Mouse (Mus musculus): ENCODE measurements at regions not wholly inside any gene's neighbourhood (a gene's known extent, or its start where the extent isn't known, plus 50 kb on each side); places are given as distances from the start of the nearest gene placed in this dataset.

GRCm38 (mm10) chr12:39921481-39921880, 116.3 kb downstream of the Arl4a start:
- WGBS: 66% methylated on average over 3 of the region's 3 CpGs
- Histone ChIP-seq H3K4me2 (replicated peaks) (no peak overlapping the region), H3K36me3 (no peaks in the 10 kb centered on the region), H3K4me1 (peaks cover 8% of the 10 kb centered on the region), H3K9ac (replicated peaks) (no peak overlapping the region), H3K27me3 (no peaks in the 10 kb centered on the region), H3K9me3 (no peaks in the 10 kb centered on the region), H3K27ac (replicated peaks) (no peak overlapping the region), H3K4me3 (no peak overlapping the region)
- no peak for ATAC-seq (replicated peaks)

- no peak overlapping the region for H3K4me3 ChIP-seq
- no peak overlapping the region for H3K27ac ChIP-seq (replicated peaks)
- no peaks in the 10 kb centered on the region for H3K36me3 ChIP-seq
- peak; percentile 94 for ATAC-seq (replicated peaks)
- no peaks in the 10 kb centered on the region for H3K9me3 ChIP-seq
- H3K4me2 ChIP-seq (replicated peaks): no peak overlapping the region
- 4% methylated on average over 8 of the region's 8 CpGs for WGBS
- peaks cover 8% of the 10 kb centered on the region for H3K4me1 ChIP-seq
- H3K9ac ChIP-seq (replicated peaks): no peak overlapping the region
- H3K27me3 ChIP-seq: no peaks in the 10 kb centered on the region
Observed at GRCm38 (mm10) chr12:39920466-39920913, 117.3 kb downstream of the Arl4a start.

GRCm38 (mm10) chr12:39919909-39920308, 117.9 kb downstream of the Arl4a start:
- WGBS: 57% methylated on average over 2 of the region's 2 CpGs
- Histone ChIP-seq H3K9ac (replicated peaks) (no peak overlapping the region), H3K4me1 (peaks cover 8% of the 10 kb centered on the region), H3K36me3 (no peaks in the 10 kb centered on the region), H3K4me3 (no peak overlapping the region), H3K27ac (replicated peaks) (no peak overlapping the region), H3K27me3 (no peaks in the 10 kb centered on the region), H3K4me2 (replicated peaks) (no peak overlapping the region), H3K9me3 (no peaks in the 10 kb centered on the region)
- no peak for ATAC-seq (replicated peaks)

GRCm38 (mm10) chr12:39888493-39888892, 149.3 kb downstream of the Arl4a start:
- H3K27ac ChIP-seq (replicated peaks): no peak overlapping the region
- H3K4me2 ChIP-seq (replicated peaks): no peak overlapping the region
- H3K4me1 ChIP-seq: peaks cover 5% of the 10 kb centered on the region; the same call in 1 of the 2 replicates
- H3K27me3 ChIP-seq: no peaks in the 10 kb centered on the region
- no peak for ATAC-seq (replicated peaks)
- no peak overlapping the region for H3K9ac ChIP-seq (replicated peaks)
- WGBS: 59% methylated on average over 5 of the region's 5 CpGs
- no peak overlapping the region for H3K4me3 ChIP-seq
- no peaks in the 10 kb centered on the region for H3K36me3 ChIP-seq
- H3K9me3 ChIP-seq: no peaks in the 10 kb centered on the region

GRCm38 (mm10) chr12:39885366-39885765, 152.5 kb downstream of the Arl4a start:
- no peaks in the 10 kb centered on the region for H3K27me3 ChIP-seq
- H3K36me3 ChIP-seq: no peaks in the 10 kb centered on the region
- no peak overlapping the region for H3K9ac ChIP-seq (replicated peaks)
- H3K27ac ChIP-seq (replicated peaks): no peak overlapping the region
- no peak overlapping the region for H3K4me3 ChIP-seq
- H3K4me1 ChIP-seq: peaks cover 5% of the 10 kb centered on the region; the same call in 1 of the 2 replicates
- no peak overlapping the region for H3K4me2 ChIP-seq (replicated peaks)
- peak; percentile 58 for ATAC-seq (replicated peaks)
- WGBS: 13% methylated on average over 3 of the region's 3 CpGs
- no peaks in the 10 kb centered on the region for H3K9me3 ChIP-seq

GRCm38 (mm10) chr12:39880309-39880708, 157.5 kb downstream of the Arl4a start:
- Histone ChIP-seq H3K9me3 (no peaks in the 10 kb centered on the region), H3K4me2 (replicated peaks) (no peak overlapping the region), H3K4me3 (no peak overlapping the region), H3K4me1 (peaks cover under 1% of the 10 kb centered on the region; the same call in 1 of the 2 replicates), H3K27ac (replicated peaks) (no peak overlapping the region), H3K9ac (replicated peaks) (no peak overlapping the region), H3K27me3 (no peaks in the 10 kb centered on the region), H3K36me3 (no peaks in the 10 kb centered on the region)
- no peak for ATAC-seq (replicated peaks)
- WGBS: 87% methylated on average over 1 of the region's 1 CpGs

GRCm38 (mm10) chr12:39873917-39874316, 163.9 kb downstream of the Arl4a start:
- Histone ChIP-seq H3K27ac (replicated peaks) (no peak overlapping the region), H3K4me1 (no peaks in the 10 kb centered on the region), H3K36me3 (no peaks in the 10 kb centered on the region), H3K4me3 (no peak overlapping the region), H3K27me3 (no peaks in the 10 kb centered on the region), H3K9me3 (no peaks in the 10 kb centered on the region), H3K4me2 (replicated peaks) (no peak overlapping the region), H3K9ac (replicated peaks) (no peak overlapping the region)
- no peak for ATAC-seq (replicated peaks)
- WGBS: 93% methylated on average over 6 of the region's 6 CpGs

- Histone ChIP-seq H3K9me3 (no peaks in the 10 kb centered on the region), H3K4me3 (no peak overlapping the region), H3K36me3 (no peaks in the 10 kb centered on the region), H3K4me1 (no peaks in the 10 kb centered on the region), H3K4me2 (replicated peaks) (no peak overlapping the region), H3K9ac (replicated peaks) (no peak overlapping the region), H3K27me3 (no peaks in the 10 kb centered on the region), H3K27ac (replicated peaks) (no peak overlapping the region)
- 79% methylated on average over 1 of the region's 1 CpGs for whole genome bisulfite sequencing
- ATAC-seq (replicated peaks): no peak
Observed at GRCm38 (mm10) chr12:39861797-39862196, 176.0 kb downstream of the Arl4a start.

- H3K36me3 ChIP-seq: no peaks in the 10 kb centered on the region
- no peak overlapping the region for H3K27ac ChIP-seq (replicated peaks)
- H3K4me3 ChIP-seq: no peak overlapping the region
- WGBS: 86% methylated on average over 6 of the region's 6 CpGs
- ATAC-seq (replicated peaks): no peak
- no peak overlapping the region for H3K9ac ChIP-seq (replicated peaks)
- H3K9me3 ChIP-seq: no peaks in the 10 kb centered on the region
- H3K4me1 ChIP-seq: no peaks in the 10 kb centered on the region
- no peaks in the 10 kb centered on the region for H3K27me3 ChIP-seq
- H3K4me2 ChIP-seq (replicated peaks): no peak overlapping the region
Observed at GRCm38 (mm10) chr12:39851610-39852009, 186.2 kb downstream of the Arl4a start.

GRCm38 (mm10) chr12:39849346-39850058, 188.3 kb downstream of the Arl4a start:
- no peak for ATAC-seq (replicated peaks)
- Histone ChIP-seq H3K27me3 (no peaks in the 10 kb centered on the region), H3K4me1 (no peaks in the 10 kb centered on the region), H3K9ac (replicated peaks) (no peak overlapping the region), H3K4me3 (no peak overlapping the region), H3K36me3 (no peaks in the 10 kb centered on the region), H3K4me2 (replicated peaks) (no peak overlapping the region), H3K9me3 (no peaks in the 10 kb centered on the region), H3K27ac (replicated peaks) (no peak overlapping the region)
- WGBS: 45% methylated on average over 3 of the region's 3 CpGs

GRCm38 (mm10) chr12:39840615-39841014, 197.2 kb downstream of the Arl4a start:
- H3K9ac ChIP-seq (replicated peaks): no peak overlapping the region
- no peaks in the 10 kb centered on the region for H3K27me3 ChIP-seq
- H3K4me1 ChIP-seq: no peaks in the 10 kb centered on the region
- no peak overlapping the region for H3K27ac ChIP-seq (replicated peaks)
- ATAC-seq (replicated peaks): no peak
- no peak overlapping the region for H3K4me3 ChIP-seq
- no peaks in the 10 kb centered on the region for H3K9me3 ChIP-seq
- WGBS: 95% methylated on average over 2 of the region's 2 CpGs
- no peaks in the 10 kb centered on the region for H3K36me3 ChIP-seq
- H3K4me2 ChIP-seq (replicated peaks): no peak overlapping the region

- no peaks in the 10 kb centered on the region for H3K27me3 ChIP-seq
- H3K36me3 ChIP-seq: no peaks in the 10 kb centered on the region
- no peak overlapping the region for H3K27ac ChIP-seq (replicated peaks)
- H3K9ac ChIP-seq (replicated peaks): no peak overlapping the region
- 78% methylated on average over 1 of the region's 1 CpGs for WGBS
- H3K4me2 ChIP-seq (replicated peaks): no peak overlapping the region
- no peaks in the 10 kb centered on the region for H3K9me3 ChIP-seq
- H3K4me3 ChIP-seq: no peak overlapping the region
- no peaks in the 10 kb centered on the region for H3K4me1 ChIP-seq
- ATAC-seq (replicated peaks): no peak
Observed at GRCm38 (mm10) chr12:39840179-39840578, 197.6 kb downstream of the Arl4a start.

GRCm38 (mm10) chr12:39831079-39831478, 206.7 kb downstream of the Arl4a start:
- ATAC-seq (replicated peaks): no peak
- 80% methylated on average over 7 of the region's 7 CpGs for WGBS
- Histone ChIP-seq H3K27me3 (no peaks in the 10 kb centered on the region), H3K36me3 (no peaks in the 10 kb centered on the region), H3K4me3 (no peak overlapping the region), H3K4me2 (replicated peaks) (no peak overlapping the region), H3K9ac (replicated peaks) (no peak overlapping the region), H3K27ac (replicated peaks) (no peak overlapping the region), H3K4me1 (no peaks in the 10 kb centered on the region), H3K9me3 (no peaks in the 10 kb centered on the region)
